Mouse (Mus musculus): ENCODE measurements around the gene Lmln. TPM values are rescaled to one million over a fixed set of nuclear protein-coding genes. Genes with fewer than 3 reads are reported as not detected.
A peak's percentile ranks its signal among the peaks of the same experiment; 100 is the strongest.
"Not testable (repeated sequence)": the region's sequence is repeated elsewhere in the genome, so short reads cannot be mapped to it uniquely, and the experiment has no call there.

Gene Lmln
- total and polyA plus RNA-seq, 3 experiments: 9.6 to 17.2 (median 16.5) TPM

- DNase-seq: no peak
Observed at GRCm38 (mm10) chr16:33133186-33133585, 70.9 kb downstream of the Lmln start.

GRCm38 (mm10) chr16:33135167-33135566, 72.8 kb downstream of the Lmln start:
- DNase-seq: no peak

GRCm38 (mm10) chr16:33139061-33139460, 76.7 kb downstream of the Lmln start:
- DNase-seq: not testable (repeated sequence)

GRCm38 (mm10) chr16:33141758-33142280, 79.5 kb downstream of the Lmln start:
- DNase-seq: no peak

- DNase-seq: no peak
Observed at GRCm38 (mm10) chr16:33143452-33143851, 81.1 kb downstream of the Lmln start.

- no peak for DNase-seq
Observed at GRCm38 (mm10) chr16:33146185-33146584, 83.9 kb downstream of the Lmln start.

- DNase-seq: no peak
Observed at GRCm38 (mm10) chr16:33148135-33148534, 85.8 kb downstream of the Lmln start.

- DNase-seq: not testable (repeated sequence)
Observed at GRCm38 (mm10) chr16:33150875-33151274, 88.6 kb downstream of the Lmln start.

GRCm38 (mm10) chr16:33151558-33151957, 89.2 kb downstream of the Lmln start:
- no peak for DNase-seq

- peak; percentile 43 for DNase-seq
Observed at GRCm38 (mm10) chr16:33154992-33155391, 92.7 kb downstream of the Lmln start.

- no peak for DNase-seq
Observed at GRCm38 (mm10) chr16:33158006-33158405, 95.7 kb downstream of the Lmln start.

- DNase-seq: no peak
Observed at GRCm38 (mm10) chr16:33158590-33159071, 96.3 kb downstream of the Lmln start.

- no peak for DNase-seq
Observed at GRCm38 (mm10) chr16:33159363-33159762, 97.0 kb downstream of the Lmln start.

- DNase-seq: peak; percentile 93
Observed at GRCm38 (mm10) chr16:33163330-33164090, 101.2 kb downstream of the Lmln start.

GRCm38 (mm10) chr16:33166284-33166683, 104.0 kb downstream of the Lmln start:
- not testable (repeated sequence) for DNase-seq

GRCm38 (mm10) chr16:33167537-33167936, 105.2 kb downstream of the Lmln start:
- DNase-seq: no peak

GRCm38 (mm10) chr16:33169471-33170034, 107.2 kb downstream of the Lmln start:
- DNase-seq: peak; percentile 48

- no peak for DNase-seq
Observed at GRCm38 (mm10) chr16:33170716-33171587, 108.6 kb downstream of the Lmln start.

- DNase-seq: no peak
Observed at GRCm38 (mm10) chr16:33171800-33172199, 109.5 kb downstream of the Lmln start.

GRCm38 (mm10) chr16:33173151-33173550, 110.8 kb downstream of the Lmln start:
- DNase-seq: peak; percentile 52

- DNase-seq: no peak
Observed at GRCm38 (mm10) chr16:33174695-33175094, 112.4 kb downstream of the Lmln start.

GRCm38 (mm10) chr16:33176831-33177230, 114.5 kb downstream of the Lmln start:
- not testable (repeated sequence) for DNase-seq
